ENCODE assay signal across 8 mouse cellular contexts in the genomic region with DNA sequence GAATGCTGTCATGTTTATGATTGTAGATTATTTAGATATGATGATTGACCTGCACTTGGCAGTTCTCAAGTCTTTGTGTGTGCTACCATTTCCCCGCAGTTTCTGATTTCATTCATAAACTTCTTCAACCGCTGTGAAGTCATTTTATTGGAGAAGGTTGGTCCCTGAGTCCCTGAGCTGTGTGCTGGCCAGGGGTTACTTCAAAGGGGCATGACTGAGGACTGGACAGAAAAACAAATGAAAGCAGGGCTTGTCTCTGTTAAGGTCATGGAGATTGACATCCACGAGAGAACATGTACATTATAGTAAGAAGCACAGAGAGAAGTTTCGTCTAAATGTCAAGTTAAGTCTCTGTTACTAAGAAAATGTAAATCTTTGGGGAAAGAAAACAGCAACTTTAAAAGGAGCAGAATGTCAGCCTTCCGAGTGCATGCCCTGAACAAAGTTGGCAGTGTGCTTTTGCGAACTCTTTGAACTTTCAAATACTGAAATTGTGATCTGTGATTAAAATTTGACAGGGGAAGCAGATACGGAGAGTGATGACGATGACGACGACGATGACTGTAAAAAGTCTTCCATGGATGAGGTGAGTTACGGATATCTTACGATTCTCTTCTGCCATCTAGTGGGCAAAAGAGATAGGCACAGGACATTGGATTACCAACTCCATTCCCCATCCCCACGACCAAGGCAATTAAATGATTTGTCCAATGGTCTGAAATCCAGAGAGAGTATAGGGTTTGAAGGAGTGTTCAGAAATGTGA.
DNase-seq lines count a peak whose midpoint lies in the region; ATAC-seq lines count a peak whose summit lies in the region.

No protein-coding gene starts in this region.

- H3K27me3 ChIP-seq in forebrain, embryonic 14.5 days (replicated peaks; ENCODE audit: control insufficient read depth, insufficient read depth, low read length), result no peaks in the 10 kb centered on the region
- H3K27me3 ChIP-seq in hindbrain, embryonic 16.5 days (replicated peaks; ENCODE audit: control insufficient read depth, insufficient read depth, low read length), result no peaks in the 10 kb centered on the region
- no peaks in the 10 kb centered on the region for H3K27me3 ChIP-seq in megakaryocyte, embryonic 14.5 days (replicated peaks)

- peak; percentile 82 for ATAC-seq in forebrain, embryonic 14.5 days
- peak; percentile 77 for ATAC-seq in hindbrain, embryonic 16.5 days

- H3K4me3 ChIP-seq in forebrain, embryonic 14.5 days (ENCODE audit: low read depth, low read length), result no peak overlapping the region; the same call in 1 of the 2 replicates
- peak overlapping the region; percentile 22 for H3K4me3 ChIP-seq in hindbrain, embryonic 16.5 days (ENCODE audit: low read length)
- peak overlapping the region; percentile 73 for H3K4me3 ChIP-seq in megakaryocyte, embryonic 14.5 days (replicated peaks)

- H3K9me3 ChIP-seq in forebrain, embryonic 14.5 days (replicated peaks; ENCODE audit: control insufficient read depth, low read length), result no peaks in the 10 kb centered on the region
- no peaks in the 10 kb centered on the region for H3K9me3 ChIP-seq in hindbrain, embryonic 16.5 days (ENCODE audit: control insufficient read depth, low read length)
- no peaks in the 10 kb centered on the region for H3K9me3 ChIP-seq in megakaryocyte, embryonic 14.5 days

- WGBS in forebrain, embryonic 14.5 days, result 13% methylated on average over 14 of the region's 14 CpGs
- 12% methylated on average over 14 of the region's 14 CpGs for WGBS in hindbrain, embryonic 16.5 days

- H3K4me2 ChIP-seq in forebrain, embryonic 14.5 days (ENCODE audit: low read length), result peak overlapping the region; percentile 46
- peak overlapping the region; percentile 57 for H3K4me2 ChIP-seq in hindbrain, embryonic 16.5 days (ENCODE audit: low read length)

- DNase-seq in thymus, postnatal 0 days (ENCODE audit: low spot score), result peak; percentile 49
- DNase-seq in thymus, adult 18-20 months, result no peak
- DNase-seq in cerebellum, adult 11-12 months, result peak; percentile 7
- DNase-seq in forebrain, embryonic 14.5 days (ENCODE audit: low spot score), result peak; percentile 89
- DNase-seq in layer of hippocampus, postnatal 10 days (ENCODE audit: low spot score in 2 of 2), result peak; percentile 42 to 56
- peak; percentile 12 for DNase-seq in skeletal muscle tissue, adult 2 months (ENCODE audit: low read depth, low spot score)

- H3K27ac ChIP-seq in forebrain, embryonic 14.5 days (ENCODE audit: low read depth, low read length), result no peak overlapping the region
- no peak overlapping the region for H3K27ac ChIP-seq in hindbrain, embryonic 16.5 days (ENCODE audit: low read depth, low read length)

- H3K9ac ChIP-seq in forebrain, embryonic 14.5 days (ENCODE audit: low read length), result no peak overlapping the region
- H3K9ac ChIP-seq in hindbrain, embryonic 16.5 days (ENCODE audit: low read depth, low read length), result no peak overlapping the region

- no peaks in the 10 kb centered on the region for H3K4me1 ChIP-seq in forebrain, embryonic 14.5 days (ENCODE audit: control insufficient read depth, insufficient read depth, low read length)
- H3K4me1 ChIP-seq in hindbrain, embryonic 16.5 days (ENCODE audit: control insufficient read depth, insufficient read depth, low read depth, low read length), result 0 out of 2 replicates have a peak, but pooled peaks cover 3% of the 10 kb centered on the region
- H3K4me1 ChIP-seq in megakaryocyte, embryonic 14.5 days, result peaks cover 11% of the 10 kb centered on the region; the same call in 1 of the 2 replicates

- no peaks in the 10 kb centered on the region for H3K36me3 ChIP-seq in forebrain, embryonic 14.5 days (ENCODE audit: control insufficient read depth, insufficient read depth, low read length)
- no peaks in the 10 kb centered on the region for H3K36me3 ChIP-seq in hindbrain, embryonic 16.5 days (ENCODE audit: control insufficient read depth, insufficient read depth, low read length)
- no peaks in the 10 kb centered on the region for H3K36me3 ChIP-seq in megakaryocyte, embryonic 14.5 days (replicated peaks; ENCODE audit: low read length)

Comparison
In these comparisons a context has a peak if more than half of its experiments do, and no peak if none do; other contexts are left out.
1. DNase-seq: peak in thymus, postnatal 0 days (single experiment), cerebellum, adult 11-12 months (single experiment), forebrain, embryonic 14.5 days (single experiment), layer of hippocampus, postnatal 10 days (2 of 2) and skeletal muscle tissue, adult 2 months (single experiment); none in thymus, adult 18-20 months (0 of 2).